Mouse (Mus musculus): Measurements from ENCODE around the gene Rnf138rt1. TPM values are rescaled to one million over a fixed set of nuclear protein-coding genes. Genes with fewer than 3 reads are reported as not detected.

Rnf138rt1 gene
- 6.6 TPM in 2 replicates for polyA plus RNA-seq (2015; fragmentation: Nextera tagmentation; extraction: Ambion mirVana)

DNA sequence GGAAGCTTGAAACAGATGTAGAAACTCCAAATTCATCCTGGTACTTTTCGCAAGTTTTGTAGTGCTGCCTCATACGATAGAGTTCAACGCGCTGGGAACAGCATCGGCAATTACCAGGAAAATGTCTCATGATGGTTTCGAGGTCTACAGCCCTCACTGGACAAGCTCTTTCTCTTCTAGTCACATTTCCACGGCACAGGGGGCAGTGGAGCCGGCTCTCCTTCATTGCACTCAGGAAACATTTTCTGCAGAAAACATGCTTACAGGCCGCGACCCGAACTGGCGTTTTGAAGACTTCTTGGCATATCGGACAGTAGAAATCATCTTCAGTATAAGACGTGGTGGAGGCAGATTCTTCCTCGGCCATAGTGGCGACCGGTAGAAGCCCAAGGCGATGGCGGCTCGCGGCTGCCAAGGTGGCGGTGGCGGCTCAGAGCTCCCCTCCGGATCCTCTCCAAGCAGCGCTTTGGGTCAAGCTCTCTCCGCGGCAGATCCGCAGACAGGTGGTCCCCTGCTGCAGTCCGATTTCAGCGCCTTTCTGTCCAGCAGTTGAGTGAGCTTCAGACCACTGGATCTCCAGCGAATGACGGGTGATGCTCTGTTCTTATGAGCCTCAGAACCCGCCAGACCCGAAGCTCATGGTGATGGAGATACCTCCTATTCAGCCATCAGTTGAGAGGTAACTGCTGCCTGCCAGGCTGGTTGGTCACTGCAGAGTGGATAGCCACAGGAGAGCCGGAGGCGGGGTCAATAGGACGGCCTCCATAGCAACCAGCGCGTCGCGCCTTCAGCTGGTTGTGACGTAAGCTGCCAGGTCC is at the start of gene Rnf138rt1:
Gene Rnf138rt1, minus strand, starts transcription at position 713 of the 818 bp plus-strand sequence.

Other genes starting within 250 kb of the Rnf138rt1 start
- 6.3 and 8.0 TPM in 2 replicates for gene Grpr, start 211.7 kb downstream of the Rnf138rt1 start, polyA plus RNA-seq (2015; fragmentation: Nextera tagmentation; extraction: Ambion mirVana)
- gene Ap1s2, start 147.7 kb upstream of the Rnf138rt1 start, polyA plus RNA-seq (2015; fragmentation: Nextera tagmentation; extraction: Ambion mirVana) = 139 and 160 TPM in 2 replicates
- gene Zrsr2, start 197.3 kb upstream of the Rnf138rt1 start, polyA plus RNA-seq (2015; fragmentation: Nextera tagmentation; extraction: Ambion mirVana) = 78.8 and 97.4 TPM in 2 replicates